Mouse (Mus musculus) embryo, embryonic 11 days (tissue): ENCODE data around the gene Bcl2.
A peak's percentile ranks its signal among the peaks of the same experiment; 100 is the strongest.

Experiments
- DNase-seq: peaks from one replicate; pipeline ENCODE4 v3.0.0-alpha.2; 2015

Gene Bcl2

GRCm38 (mm10) chr1:106662486-106662885 is 51.6 kb downstream of the Bcl2 start:
- DNase-seq = no peak

GRCm38 (mm10) chr1:106658293-106658847 is 55.7 kb downstream of the Bcl2 start:
- no peak for DNase-seq

DNA sequence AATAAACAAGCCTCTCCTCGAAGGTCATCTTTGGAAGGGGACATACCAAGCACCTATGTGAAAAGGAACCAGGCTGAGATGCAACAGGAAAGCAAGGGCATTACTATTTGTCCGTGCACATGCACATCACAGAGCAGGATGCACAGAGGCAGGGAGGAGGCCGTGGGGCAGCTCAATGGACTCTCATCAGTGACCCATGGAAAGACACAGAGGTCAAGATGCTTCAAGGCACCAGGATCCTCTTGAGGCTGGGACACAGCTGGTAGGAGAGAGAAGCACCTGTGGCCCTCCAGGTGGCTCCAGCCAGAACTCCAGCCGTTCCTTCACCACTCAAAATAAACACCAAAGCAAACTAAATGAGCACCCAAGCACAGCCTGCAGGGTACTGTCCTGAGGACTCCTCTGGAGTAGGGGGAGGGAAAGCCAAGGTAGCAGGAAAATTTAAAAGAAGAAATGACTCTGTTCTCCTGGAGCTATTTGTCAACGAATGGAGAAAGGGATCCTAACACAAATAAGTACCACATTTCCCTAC is 57.8 kb downstream of the Bcl2 start:
- DNase-seq = no peak

- DNase-seq = no peak
Measured at GRCm38 (mm10) chr1:106654254-106654653, 59.8 kb downstream of the Bcl2 start.

- DNase-seq = no peak
Measured at GRCm38 (mm10) chr1:106653441-106653860, 60.6 kb downstream of the Bcl2 start.

- no peak for DNase-seq
Measured at GRCm38 (mm10) chr1:106651211-106651610, 62.9 kb downstream of the Bcl2 start.

DNA sequence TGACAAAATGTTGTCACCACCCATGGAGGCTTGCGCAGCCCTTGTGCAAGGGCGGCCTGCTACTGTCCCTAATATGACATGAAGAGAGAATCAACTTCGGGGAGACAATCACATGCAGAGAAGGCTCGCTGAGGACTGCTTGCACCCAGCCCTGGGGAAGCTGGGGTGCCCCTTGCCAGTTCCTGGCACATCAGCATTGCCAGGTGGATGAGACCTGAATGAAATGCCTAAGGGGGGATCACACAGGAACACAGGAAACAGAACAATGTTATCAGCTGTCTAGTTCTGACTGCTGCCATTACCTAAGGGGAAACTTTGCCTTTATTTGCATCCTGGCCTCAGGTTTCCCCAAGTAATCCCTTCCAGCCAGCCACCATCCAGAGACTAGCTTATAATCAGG is 63.6 kb downstream of the Bcl2 start:
- DNase-seq = no peak

DNA sequence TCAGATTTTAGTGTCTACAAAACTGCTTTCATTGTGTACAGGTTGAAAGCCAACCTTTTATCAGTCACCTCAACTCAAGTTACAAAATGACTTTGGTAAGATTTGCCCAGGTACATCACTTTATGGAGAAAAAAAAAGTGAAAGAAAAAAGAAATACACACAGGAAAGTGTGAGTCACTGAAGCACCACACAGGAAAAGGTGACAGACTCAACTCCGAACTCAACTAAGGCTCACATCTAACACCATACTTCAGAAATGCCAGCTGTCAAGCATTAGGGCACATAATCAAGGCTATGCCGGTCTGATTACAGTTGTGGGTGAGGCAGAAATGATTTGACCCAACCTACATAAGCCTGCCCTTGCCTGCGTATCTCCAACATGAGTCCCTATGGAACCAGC is 66.7 kb downstream of the Bcl2 start:
- DNase-seq = no peak

DNA sequence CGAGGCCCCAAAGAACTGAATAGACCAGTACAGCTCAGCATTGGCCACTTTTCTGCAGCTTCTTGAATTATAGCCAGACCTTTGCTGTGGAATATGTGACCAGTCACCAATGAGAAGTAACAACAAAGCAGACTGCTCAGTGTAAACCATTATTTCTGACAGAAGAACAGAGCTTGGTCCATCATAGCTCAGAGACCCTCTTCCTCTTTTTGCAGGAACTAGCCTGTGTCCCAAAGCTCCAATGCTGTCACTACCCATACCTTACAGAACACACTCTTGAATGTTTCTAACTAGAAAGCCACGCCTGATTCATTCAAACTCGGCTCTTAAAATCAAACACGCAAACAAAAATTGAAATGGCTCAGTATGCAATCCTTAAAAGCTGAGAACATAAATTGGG is 69.5 kb downstream of the Bcl2 start:
- DNase-seq = no peak

- no peak for DNase-seq
Measured at GRCm38 (mm10) chr1:106643527-106643926, 70.5 kb downstream of the Bcl2 start.

GRCm38 (mm10) chr1:106640577-106640976 is 73.5 kb downstream of the Bcl2 start:
- no peak for DNase-seq

- no peak for DNase-seq
Measured at GRCm38 (mm10) chr1:106637705-106638104, 76.4 kb downstream of the Bcl2 start.

DNA sequence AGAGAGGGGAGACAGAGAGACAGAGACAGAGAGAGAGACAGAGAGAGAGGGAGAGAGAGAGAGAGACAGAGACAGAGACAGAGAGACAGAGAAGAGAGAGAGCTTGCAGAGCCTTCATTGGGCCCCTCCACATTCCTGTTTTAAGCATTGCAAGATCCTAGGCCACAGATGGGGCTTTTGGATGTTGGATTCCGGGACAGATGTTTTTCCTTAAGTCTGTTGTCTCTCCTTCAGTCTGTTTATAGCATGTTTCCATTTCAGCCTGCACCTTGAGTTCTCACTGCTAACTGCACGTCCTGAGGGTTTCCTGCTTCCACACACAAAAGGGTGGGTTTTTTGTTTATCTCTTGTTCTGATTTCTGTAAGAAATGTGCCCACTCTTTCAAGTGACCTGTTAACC is 77.4 kb downstream of the Bcl2 start:
- DNase-seq = no peak

- no peak for DNase-seq
Measured at GRCm38 (mm10) chr1:106633207-106633606, 80.9 kb downstream of the Bcl2 start.

DNA sequence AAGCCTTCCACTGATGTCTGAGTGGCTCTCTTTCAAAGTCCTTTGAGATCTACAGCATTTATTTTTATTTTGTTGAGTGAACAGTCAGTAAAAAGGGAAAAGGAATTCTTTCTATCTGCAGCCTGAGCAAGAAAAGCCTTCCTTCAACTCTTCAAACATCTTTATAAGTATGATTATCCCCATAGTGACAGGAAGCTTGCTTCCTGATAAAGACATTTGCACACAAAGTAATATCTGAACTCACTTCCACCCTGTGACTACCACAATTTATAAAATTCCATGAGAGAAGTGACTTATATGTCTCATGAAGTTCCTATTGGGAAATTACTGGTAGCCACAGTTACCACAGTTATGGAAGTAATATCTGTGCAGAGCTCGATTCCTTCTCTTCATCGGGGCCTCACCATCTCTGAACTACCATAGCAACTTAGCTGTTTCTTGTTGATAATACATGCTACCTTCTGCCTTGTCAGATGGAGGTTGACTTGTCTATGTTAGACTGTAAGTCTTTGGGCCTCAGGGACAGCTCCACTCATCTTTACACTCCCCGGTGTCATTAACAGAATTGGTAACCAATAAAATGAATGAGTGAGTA is 82.1 kb downstream of the Bcl2 start:
- no peak for DNase-seq

DNA sequence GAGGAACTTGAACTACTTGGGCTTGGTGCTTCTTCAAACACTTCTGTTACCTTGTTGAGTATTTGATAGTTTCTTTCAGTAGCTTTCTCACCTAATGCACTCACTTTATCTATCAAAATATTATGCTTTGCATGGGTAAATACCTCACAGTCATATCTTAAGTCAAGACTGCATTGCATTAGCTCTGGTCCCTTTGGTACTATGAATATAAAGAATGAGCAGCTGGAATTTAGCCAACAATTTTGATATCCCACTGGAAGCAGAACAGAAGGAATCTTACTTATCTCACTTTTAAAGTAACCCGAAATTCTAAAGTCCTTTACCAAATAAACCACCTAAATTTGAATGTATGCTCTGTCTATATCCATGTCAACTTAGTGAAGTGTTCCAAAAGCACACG is 83.1 kb downstream of the Bcl2 start:
- DNase-seq = no peak

- DNase-seq = peak; percentile 65
Measured at GRCm38 (mm10) chr1:106629931-106630682, 84.0 kb downstream of the Bcl2 start.

GRCm38 (mm10) chr1:106629470-106629830 is 84.6 kb downstream of the Bcl2 start:
- DNase-seq = peak; percentile 24

DNA sequence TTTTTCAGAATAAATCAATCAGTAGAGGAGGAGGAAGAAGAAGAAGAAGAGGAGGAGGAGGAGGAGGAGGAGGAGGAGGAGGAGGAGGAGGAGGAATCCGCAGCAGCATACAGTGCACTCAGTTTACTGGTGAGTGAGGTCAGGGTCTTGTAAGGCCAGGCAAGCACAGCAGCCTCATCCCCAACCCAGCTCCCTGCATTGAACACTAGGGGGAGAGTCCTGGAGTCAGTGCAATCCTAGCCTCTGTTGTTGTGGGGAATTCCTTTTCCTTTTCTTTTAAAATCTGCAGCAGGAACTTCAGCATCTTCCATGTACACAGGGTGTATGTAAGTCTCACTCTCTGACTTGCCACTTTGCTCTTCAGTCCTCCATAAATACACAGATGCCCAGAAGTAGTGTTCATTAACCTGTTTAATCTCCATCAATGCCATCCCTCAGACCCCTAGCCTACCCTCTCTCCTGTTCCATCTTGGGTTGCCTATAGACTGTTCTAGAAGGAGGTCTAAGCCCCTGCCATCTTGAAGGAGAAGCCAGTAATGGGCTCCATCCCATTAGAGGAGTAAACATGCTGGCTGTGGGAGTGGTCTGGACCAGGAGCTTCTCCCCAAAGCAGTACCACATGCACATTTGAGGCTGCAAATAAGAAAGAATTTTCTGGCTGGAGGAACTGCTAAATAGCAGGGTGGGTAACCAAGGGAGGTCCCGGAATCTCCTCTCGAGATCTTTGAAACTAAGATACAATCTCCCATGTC is 85.2 kb downstream of the Bcl2 start:
- DNase-seq = peak; percentile 62

GRCm38 (mm10) chr1:106628279-106628678 is 85.8 kb downstream of the Bcl2 start:
- DNase-seq = no peak

GRCm38 (mm10) chr1:106627241-106627640 is 86.8 kb downstream of the Bcl2 start:
- DNase-seq = no peak

GRCm38 (mm10) chr1:106620174-106620931 is 93.7 kb downstream of the Bcl2 start:
- no peak for DNase-seq

DNA sequence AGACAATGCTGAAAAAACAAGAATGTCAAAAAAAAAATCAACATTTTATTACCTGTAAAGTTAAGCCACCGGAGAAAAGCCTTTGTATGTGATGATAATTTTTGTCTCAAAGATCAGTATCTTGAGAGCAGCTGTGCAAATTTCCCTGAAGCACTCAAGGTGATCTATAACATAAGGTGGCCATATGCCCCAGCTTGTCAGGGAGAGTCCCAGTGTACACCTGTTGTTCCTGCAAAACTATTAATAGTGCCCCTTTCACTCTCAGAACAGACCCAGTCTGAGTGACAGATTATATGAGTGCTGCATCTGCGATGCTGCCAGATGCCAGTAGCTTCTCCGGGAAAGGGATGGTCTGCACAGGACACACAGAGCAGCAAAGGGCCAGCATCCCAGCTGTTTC is 95.3 kb downstream of the Bcl2 start:
- DNase-seq = no peak
